Mouse (Mus musculus) kidney, adult 2 months (tissue): ENCODE measurements around the gene Get4. TPM values are rescaled to one million over a fixed set of nuclear protein-coding genes. Genes with fewer than 3 reads are reported as not detected.

Source experiments
- DNase-seq: peaks from one replicate; pipeline ENCODE4 v3.0.0; 2021
- H3K27ac ChIP-seq: fragments of 200-500 bp; 2 replicates; pipeline ENCODE4 v1.5.1; 2012; ENCODE audit warnings: low read depth, low read length, control low read depth, inconsistent platforms; ENCODE audit not compliant: insufficient read depth
- H3K27me3 ChIP-seq: fragments of 200-500 bp; replicated peaks from 2 replicates; pipeline ENCODE4 v1.6.1; 2012; ENCODE audit warnings: mild to moderate bottlenecking, moderate library complexity, low read length, inconsistent platforms; ENCODE audit not compliant: control insufficient read depth, insufficient read depth
- H3K36me3 ChIP-seq: fragments of 200-500 bp; 2 replicates; pipeline ENCODE4 v1.6.1; 2012; ENCODE audit warnings: mild to moderate bottlenecking, moderate library complexity, low read length, inconsistent platforms; ENCODE audit not compliant: control insufficient read depth, insufficient read depth
- H3K4me1 ChIP-seq: fragments of 200-500 bp; 2 replicates; pipeline ENCODE4 v1.6.1; 2011; ENCODE audit warnings: low read length; ENCODE audit not compliant: control insufficient read depth, insufficient read depth
- H3K4me3 ChIP-seq: fragments of 200-500 bp; 2 replicates; pipeline ENCODE4 v1.5.1; 2011; ENCODE audit warnings: mild to moderate bottlenecking, low read depth, low read length, control low read depth; ENCODE audit not compliant: insufficient read depth
- CTCF ChIP-seq: fragments of 200-500 bp; conservative IDR thresholded peaks from 2 replicates; pipeline ENCODE4 v1.5.1; 2011; ENCODE audit warnings: low read depth, mild to moderate bottlenecking, control low read depth, low read length, moderate library complexity, mixed read lengths; ENCODE audit not compliant: insufficient read depth, insufficient read length
- POLR2A ChIP-seq: fragments of 200-500 bp; IDR thresholded peaks from one replicate; pipeline ENCODE4 v1.6.1; 2011; ENCODE audit warnings: low read depth, low read length, control low read depth
- WGBS: fragments of 180-500 bp; shearing (Covaris S2); methylation state at CpG from one replicate; pipeline ENCODE4 v1.1.7; 2018; 5-methylcytosine and 5-hydroxymethylcytosine counted together
- polyA plus RNA-seq: library from polyadenylated mRNA; depleted of rRNA; stranded (reverse); fragments of >200 nt; gene quantifications from 2 replicates; pipeline ENCODE4 v1.2.3, GENCODE M21; 2012

Gene Get4
- polyA plus RNA-seq, 1 experiment = 79.3 TPM

- Histone ChIP-seq H3K27ac (no peak overlapping the region), H3K27me3 (no peaks in the 10 kb centered on the region), H3K4me1 (no peaks in the 10 kb centered on the region; the same call in 1 of the 2 replicates), H3K36me3 (peaks cover 4% of the 10 kb centered on the region), H3K4me3 (no peak overlapping the region)
- 56% methylated on average over 4 of the region's 4 CpGs for WGBS
- TF ChIP-seq CTCF = no peak
- no peak for TF ChIP-seq POLR2A
- DNase-seq = peak; percentile 53
These were observed 24.9 kb upstream of the Get4 start for GRCm38 (mm10) chr5:139227236-139227635.

GRCm38 (mm10) chr5:139227645-139228044 lies 24.5 kb upstream of the Get4 start:
- no peak overlapping the region for H3K27ac ChIP-seq
- peaks cover 4% of the 10 kb centered on the region for H3K36me3 ChIP-seq
- no peaks in the 10 kb centered on the region for H3K27me3 ChIP-seq
- H3K4me1 ChIP-seq = no peaks in the 10 kb centered on the region; the same call in 1 of the 2 replicates
- H3K4me3 ChIP-seq = no peak overlapping the region
- 100% methylated on average over 2 of the region's 2 CpGs for WGBS
- TF ChIP-seq POLR2A (no peak), CTCF (no peak)
- DNase-seq = no peak

GRCm38 (mm10) chr5:139228318-139228717 lies 23.8 kb upstream of the Get4 start:
- Histone ChIP-seq H3K27ac (no peak overlapping the region), H3K4me3 (no peak overlapping the region), H3K4me1 (no peaks in the 10 kb centered on the region; the same call in 1 of the 2 replicates), H3K27me3 (no peaks in the 10 kb centered on the region), H3K36me3 (peaks cover 4% of the 10 kb centered on the region)
- TF ChIP-seq CTCF (no peak), POLR2A (no peak)
- WGBS = 93% methylated on average over 3 of the region's 3 CpGs
- DNase-seq = no peak

GRCm38 (mm10) chr5:139229716-139230115 lies 22.4 kb upstream of the Get4 start:
- TF ChIP-seq CTCF = no peak
- no peak for TF ChIP-seq POLR2A
- DNase-seq = no peak
- H3K27me3 ChIP-seq = no peaks in the 10 kb centered on the region
- peaks cover 4% of the 10 kb centered on the region for H3K36me3 ChIP-seq
- no peaks in the 10 kb centered on the region; the same call in 1 of the 2 replicates for H3K4me1 ChIP-seq
- no peak overlapping the region for H3K27ac ChIP-seq
- no peak overlapping the region for H3K4me3 ChIP-seq
- 96% methylated on average over 3 of the region's 3 CpGs for WGBS

- Histone ChIP-seq H3K36me3 (peaks cover 1% of the 10 kb centered on the region; the same call in 1 of the 2 replicates), H3K4me1 (no peaks in the 10 kb centered on the region; the same call in 1 of the 2 replicates), H3K27ac (no peak overlapping the region), H3K4me3 (no peak overlapping the region), H3K27me3 (no peaks in the 10 kb centered on the region)
- WGBS = 88% methylated on average over 3 of the region's 3 CpGs
- no peak for DNase-seq
- TF ChIP-seq POLR2A = no peak
- no peak for TF ChIP-seq CTCF
These were observed 20.0 kb upstream of the Get4 start for GRCm38 (mm10) chr5:139232083-139232482.

GRCm38 (mm10) chr5:139234423-139234822 lies 17.7 kb upstream of the Get4 start:
- H3K27ac ChIP-seq = no peak overlapping the region
- TF ChIP-seq CTCF (no peak), POLR2A (no peak)
- no peak for DNase-seq
- no peak overlapping the region for H3K4me3 ChIP-seq
- H3K36me3 ChIP-seq = peaks cover 1% of the 10 kb centered on the region; the same call in 1 of the 2 replicates
- no peaks in the 10 kb centered on the region for H3K27me3 ChIP-seq
- WGBS = 89% methylated on average over 4 of the region's 4 CpGs
- H3K4me1 ChIP-seq = no peaks in the 10 kb centered on the region

- peaks cover 1% of the 10 kb centered on the region; the same call in 1 of the 2 replicates for H3K36me3 ChIP-seq
- DNase-seq = no peak
- H3K27ac ChIP-seq = no peak overlapping the region
- H3K4me3 ChIP-seq = no peak overlapping the region
- TF ChIP-seq POLR2A (no peak), CTCF (no peak)
- 49% methylated on average over 4 of the region's 4 CpGs for WGBS
- no peaks in the 10 kb centered on the region for H3K4me1 ChIP-seq
- H3K27me3 ChIP-seq = no peaks in the 10 kb centered on the region
These were observed 14.7 kb upstream of the Get4 start for GRCm38 (mm10) chr5:139237436-139237835.
